Mouse (Mus musculus) neural tube, embryonic 15.5 days (tissue): ENCODE results near the gene Mesp1. TPM values are rescaled to one million over a fixed set of nuclear protein-coding genes. Genes with fewer than 3 reads are reported as not detected.

ENCODE experiments used
- ATAC-seq: fragments of 200-750 bp; cut with Nextera tagmentation; 2 replicates; pipeline ENCODE4 v1.8.0; 2017; ENCODE audit warnings: mild to moderate bottlenecking, moderate TSS enrichment, moderate library complexity; ENCODE audit not compliant: low FRiP score
- H3K27ac ChIP-seq: fragments of 300-500 bp; sonication (generic); replicated peaks from 2 replicates; pipeline ENCODE4 v1.5.1; 2015; ENCODE audit warnings: mild to moderate bottlenecking, inconsistent platforms
- H3K27me3 ChIP-seq: fragments of 300-500 bp; sonication (generic); replicated peaks from 2 replicates; pipeline ENCODE4 v1.6.1; 2015; ENCODE audit warnings: inconsistent platforms
- H3K36me3 ChIP-seq: fragments of 300-500 bp; sonication (generic); 2 replicates; pipeline ENCODE4 v1.6.1; 2015; ENCODE audit warnings: inconsistent platforms
- H3K4me1 ChIP-seq: fragments of 300-500 bp; sonication (generic); 2 replicates; pipeline ENCODE4 v1.6.1; 2015; ENCODE audit warnings: inconsistent platforms
- H3K4me2 ChIP-seq: fragments of 300-500 bp; sonication (generic); 2 replicates; pipeline ENCODE4 v1.6.1; 2015; ENCODE audit warnings: inconsistent platforms, mild to moderate bottlenecking, moderate library complexity
- H3K4me3 ChIP-seq: fragments of 300-500 bp; sonication (generic); replicated peaks from 2 replicates; pipeline ENCODE4 v1.5.1; 2015; ENCODE audit warnings: mild to moderate bottlenecking, inconsistent platforms
- H3K9ac ChIP-seq: fragments of 300-500 bp; sonication (generic); replicated peaks from 2 replicates; pipeline ENCODE4 v1.6.1; 2015; ENCODE audit warnings: mild to moderate bottlenecking, inconsistent platforms
- H3K9me3 ChIP-seq: fragments of 300-500 bp; sonication (generic); replicated peaks from 2 replicates; pipeline ENCODE4 v1.6.1; 2016; ENCODE audit warnings: inconsistent platforms
- WGBS: fragments of 180-500 bp; shearing (Covaris S2); methylation state at CpG from one replicate; pipeline ENCODE4 v1.1.7; 2015; ENCODE audit warnings: mixed read lengths; 5-methylcytosine and 5-hydroxymethylcytosine counted together
- polyA plus RNA-seq: library from polyadenylated mRNA; unstranded; fragments of >200 nt; fragmentation: Nextera tagmentation; extraction: Ambion mirVana; gene quantifications from 2 replicates; pipeline ENCODE4 v1.2.1, GENCODE M21; 2015

Mesp1 gene
- polyA plus RNA-seq, 1 experiment from 2014 or later = not detected

GRCm38 (mm10) chr7:79759766-79760165 is 33.8 kb downstream of the Mesp1 start:
- ATAC-seq = no peak
- Histone ChIP-seq H3K9me3 (no peaks in the 10 kb centered on the region), H3K9ac (no peak overlapping the region)

GRCm38 (mm10) chr7:79758176-79758575 is 35.4 kb downstream of the Mesp1 start:
- Histone ChIP-seq H3K27ac (no peak overlapping the region), H3K4me1 (no peaks in the 10 kb centered on the region), H3K36me3 (no peaks in the 10 kb centered on the region), H3K9ac (no peak overlapping the region), H3K27me3 (no peaks in the 10 kb centered on the region), H3K9me3 (no peaks in the 10 kb centered on the region), H3K4me3 (no peak overlapping the region), H3K4me2 (no peak overlapping the region)
- 85% methylated on average over 6 of the region's 6 CpGs for WGBS
- ATAC-seq = no peak

More at GRCm38 (mm10) chr7:79759766-79760165, 33.8 kb downstream of the Mesp1 start:
- Histone ChIP-seq H3K27ac (no peak overlapping the region), H3K4me3 (no peak overlapping the region), H3K36me3 (no peaks in the 10 kb centered on the region), H3K27me3 (no peaks in the 10 kb centered on the region), H3K4me1 (no peaks in the 10 kb centered on the region), H3K4me2 (no peak overlapping the region)

- H3K27me3 ChIP-seq = no peaks in the 10 kb centered on the region
- ATAC-seq = no peak
- no peak overlapping the region for H3K4me2 ChIP-seq
These were observed 37.3 kb downstream of the Mesp1 start for GRCm38 (mm10) chr7:79756334-79756733.

GRCm38 (mm10) chr7:79749511-79749910 is 44.1 kb downstream of the Mesp1 start:
- no peaks in the 10 kb centered on the region for H3K27me3 ChIP-seq
- H3K9ac ChIP-seq = no peak overlapping the region
- H3K4me2 ChIP-seq = no peak overlapping the region
- no peak for ATAC-seq
- H3K27ac ChIP-seq = no peak overlapping the region
- H3K36me3 ChIP-seq = no peaks in the 10 kb centered on the region
- no peaks in the 10 kb centered on the region for H3K9me3 ChIP-seq
- no peaks in the 10 kb centered on the region for H3K4me1 ChIP-seq
- WGBS = 91% methylated on average over 6 of the region's 6 CpGs
- no peak overlapping the region for H3K4me3 ChIP-seq

More at GRCm38 (mm10) chr7:79756334-79756733, 37.3 kb downstream of the Mesp1 start:
- Histone ChIP-seq H3K27ac (no peak overlapping the region), H3K9ac (no peak overlapping the region), H3K36me3 (no peaks in the 10 kb centered on the region), H3K4me1 (no peaks in the 10 kb centered on the region), H3K9me3 (no peaks in the 10 kb centered on the region), H3K4me3 (no peak overlapping the region)
- 58% methylated on average over 2 of the region's 2 CpGs for WGBS

- WGBS = 79% methylated on average over 6 of the region's 6 CpGs
- H3K4me2 ChIP-seq = no peak overlapping the region
- no peak overlapping the region for H3K4me3 ChIP-seq
- H3K27ac ChIP-seq = no peak overlapping the region
- peaks cover 9% of the 10 kb centered on the region for H3K4me1 ChIP-seq
- no peaks in the 10 kb centered on the region for H3K9me3 ChIP-seq
- no peak overlapping the region for H3K9ac ChIP-seq
- H3K27me3 ChIP-seq = no peaks in the 10 kb centered on the region
- no peaks in the 10 kb centered on the region for H3K36me3 ChIP-seq
- no peak for ATAC-seq
These were observed 45.9 kb downstream of the Mesp1 start for GRCm38 (mm10) chr7:79747659-79748058.

GRCm38 (mm10) chr7:79744585-79744984 is 49.0 kb downstream of the Mesp1 start:
- no peak for ATAC-seq
- WGBS = 77% methylated on average over 5 of the region's 5 CpGs

GRCm38 (mm10) chr7:79744051-79744450 is 49.5 kb downstream of the Mesp1 start:
- Histone ChIP-seq H3K4me2 (no peak overlapping the region), H3K27me3 (no peaks in the 10 kb centered on the region), H3K27ac (no peak overlapping the region), H3K36me3 (no peaks in the 10 kb centered on the region), H3K9ac (no peak overlapping the region), H3K9me3 (no peaks in the 10 kb centered on the region), H3K4me1 (peaks cover 13% of the 10 kb centered on the region), H3K4me3 (no peak overlapping the region)
- no peak for ATAC-seq
- 89% methylated on average over 9 of the region's 9 CpGs for WGBS

More at GRCm38 (mm10) chr7:79744585-79744984, 49.0 kb downstream of the Mesp1 start:
- Histone ChIP-seq H3K9ac (no peak overlapping the region), H3K36me3 (no peaks in the 10 kb centered on the region), H3K9me3 (no peaks in the 10 kb centered on the region), H3K27me3 (no peaks in the 10 kb centered on the region), H3K4me1 (peaks cover 13% of the 10 kb centered on the region), H3K4me3 (no peak overlapping the region), H3K4me2 (no peak overlapping the region), H3K27ac (no peak overlapping the region)

- Histone ChIP-seq H3K27me3 (no peaks in the 10 kb centered on the region), H3K9me3 (no peaks in the 10 kb centered on the region), H3K4me2 (peak within 1 kb of the TSS; percentile 99), H3K4me3 (peak within 1 kb of the TSS; percentile 62), H3K36me3 (no peaks in the 10 kb centered on the region), H3K9ac (peak within 1 kb of the TSS; percentile 49), H3K4me1 (peaks cover 13% of the 10 kb centered on the region), H3K27ac (no peak within 1 kb of the TSS)
- peak; percentile 87 for ATAC-seq
- 2% methylated on average over 46 of the region's 46 CpGs for WGBS
These were observed 50.7 kb downstream of the Mesp1 start, which contains the start of the genes Pex11a and Wdr93 for GRCm38 (mm10) chr7:79742659-79743536. Gene Pex11a (minus strand): TSS chr7:79743131. Gene Wdr93 (plus strand): TSS chr7:79743163.

- Histone ChIP-seq H3K4me2 (peak overlapping the region; percentile 99), H3K27me3 (no peaks in the 10 kb centered on the region), H3K9me3 (no peaks in the 10 kb centered on the region), H3K27ac (no peak overlapping the region), H3K36me3 (0 out of 2 replicates have a peak, but pooled peaks cover 4% of the 10 kb centered on the region), H3K9ac (peak overlapping the region; percentile 49; the same call in 1 of the 2 replicates), H3K4me3 (peak overlapping the region; percentile 62), H3K4me1 (peaks cover 13% of the 10 kb centered on the region)
- 17% methylated on average over 11 of the region's 11 CpGs for WGBS
- peak; percentile 8; the same call in 1 of the 2 replicates for ATAC-seq
These were observed 51.3 kb downstream of the Mesp1 start for GRCm38 (mm10) chr7:79742277-79742658.

Other genes starting within 250 kb of the Mesp1 start
- 5.4 and 6.5 TPM in 2 replicates for gene Rhcg, start 176.1 kb downstream of the Mesp1 start, polyA plus RNA-seq
- gene Ticrr, start 133.6 kb downstream of the Mesp1 start, polyA plus RNA-seq = 1.4 and 3.2 TPM in 2 replicates
- gene Kif7, start 78.1 kb downstream of the Mesp1 start, polyA plus RNA-seq = 1.6 and 1.9 TPM in 2 replicates
- gene Plin1, start 60.9 kb downstream of the Mesp1 start, polyA plus RNA-seq = 0.05 TPM in 1 of 2 replicates, not detected in the other
- gene Pex11a, start 50.7 kb downstream of the Mesp1 start, polyA plus RNA-seq = 11.7 and 12.7 TPM in 2 replicates
- 0.19 and 0.34 TPM in 2 replicates for gene Wdr93, start 50.6 kb downstream of the Mesp1 start, polyA plus RNA-seq
- 1.2 and 1.6 TPM in 2 replicates for gene Mesp2, start 16.9 kb upstream of the Mesp1 start, polyA plus RNA-seq
- gene Anpep, start 67.3 kb upstream of the Mesp1 start, polyA plus RNA-seq = 6.2 and 10.4 TPM in 2 replicates
- gene Ap3s2, start 126.9 kb upstream of the Mesp1 start, polyA plus RNA-seq = 42.8 and 48.4 TPM in 2 replicates
- gene Arpin, start 141.6 kb upstream of the Mesp1 start, polyA plus RNA-seq = 19.8 and 22.2 TPM in 2 replicates
- 11.6 and 13.9 TPM in 2 replicates for gene Zfp710, start 231.0 kb upstream of the Mesp1 start, polyA plus RNA-seq